Mouse (Mus musculus) lung, adult 2 months (tissue): Measurements from ENCODE around the gene Nmnat2.

Experiments used
- CTCF ChIP-seq: fragments of 200-500 bp; IDR thresholded peaks from 2 replicates; pipeline ENCODE4 v1.5.1; 2011; ENCODE audit warnings: mild to moderate bottlenecking, low read length, control low read depth; ENCODE audit not compliant: insufficient read depth
- POLR2A ChIP-seq: fragments of 200-500 bp; IDR thresholded peaks from 2 replicates; pipeline ENCODE4 v1.6.1; 2011; ENCODE audit warnings: low read depth, mild to moderate bottlenecking, control low read depth, low read length, borderline replicate concordance; ENCODE audit errors: extremely low read depth

- no peak for TF ChIP-seq CTCF
- TF ChIP-seq POLR2A = no peak
Observed at GRCm38 (mm10) chr1:153034064-153034463, 79.3 kb downstream of the Nmnat2 start.
